Mouse (Mus musculus) cortical plate, adult 2 months (tissue): ENCODE data around the gene Mbtps2. TPM values are rescaled to one million over a fixed set of nuclear protein-coding genes. Genes with fewer than 3 reads are reported as not detected.

ENCODE experiments used
- H3K27ac ChIP-seq: fragments of 200-500 bp; 2 replicates; pipeline ENCODE4 v1.5.1; 2012; ENCODE audit warnings: low read length, control low read depth, inconsistent platforms; ENCODE audit not compliant: insufficient read depth
- H3K4me1 ChIP-seq: fragments of 200-500 bp; 2 replicates; pipeline ENCODE4 v1.6.1; 2011; ENCODE audit warnings: low read length; ENCODE audit not compliant: control insufficient read depth, insufficient read depth
- H3K4me3 ChIP-seq: fragments of 200-500 bp; 2 replicates; pipeline ENCODE4 v1.5.1; 2011; ENCODE audit warnings: mild to moderate bottlenecking, low read length, control low read depth; ENCODE audit not compliant: insufficient read depth
- CTCF ChIP-seq: fragments of 200-500 bp; IDR thresholded peaks from 2 replicates; pipeline ENCODE4 v1.5.1; 2011; ENCODE audit warnings: mild to moderate bottlenecking, control low read depth, low read length; ENCODE audit not compliant: insufficient read depth; ENCODE audit errors: extremely low read depth
- POLR2A ChIP-seq: fragments of 200-500 bp; IDR thresholded peaks from 2 replicates; pipeline ENCODE4 v1.6.1; 2011; ENCODE audit warnings: mild to moderate bottlenecking, low read length, control low read depth; ENCODE audit not compliant: insufficient read depth; ENCODE audit errors: extremely low read depth
- polyA plus RNA-seq: library from polyadenylated mRNA; depleted of rRNA; stranded (reverse); fragments of >200 nt; gene quantifications from 2 replicates; pipeline ENCODE4 v1.2.3, GENCODE M21; 2012; rRNA removed

Gene Mbtps2
- polyA plus RNA-seq, 1 experiment = 26.4 TPM

DNA sequence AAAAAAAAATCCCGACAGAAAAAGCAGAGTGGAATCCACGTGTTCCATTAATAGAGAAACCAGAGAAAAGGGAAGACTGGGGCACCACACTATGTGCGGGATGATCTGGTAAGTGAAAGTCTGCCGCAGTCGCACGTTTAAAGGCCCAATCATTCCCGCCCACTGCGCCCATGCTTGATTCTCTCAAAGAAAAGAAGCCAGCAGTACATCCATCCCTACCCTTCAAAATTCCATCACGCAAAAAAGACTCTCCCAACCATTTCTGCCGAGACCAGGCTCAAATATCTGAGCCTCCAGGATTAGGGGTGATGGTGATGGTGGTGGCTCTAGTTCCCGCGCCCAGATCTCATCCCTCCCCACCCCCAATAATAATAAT, 107.8 kb downstream of the Mbtps2 start:
- H3K4me1 ChIP-seq = peaks cover 3% of the 10 kb centered on the region; the same call in 1 of the 2 replicates
- TF ChIP-seq POLR2A (no peak), CTCF (no peak)
- H3K27ac ChIP-seq = no peak overlapping the region; the same call in 1 of the 2 replicates
- H3K4me3 ChIP-seq = peak overlapping the region; percentile 54

DNA sequence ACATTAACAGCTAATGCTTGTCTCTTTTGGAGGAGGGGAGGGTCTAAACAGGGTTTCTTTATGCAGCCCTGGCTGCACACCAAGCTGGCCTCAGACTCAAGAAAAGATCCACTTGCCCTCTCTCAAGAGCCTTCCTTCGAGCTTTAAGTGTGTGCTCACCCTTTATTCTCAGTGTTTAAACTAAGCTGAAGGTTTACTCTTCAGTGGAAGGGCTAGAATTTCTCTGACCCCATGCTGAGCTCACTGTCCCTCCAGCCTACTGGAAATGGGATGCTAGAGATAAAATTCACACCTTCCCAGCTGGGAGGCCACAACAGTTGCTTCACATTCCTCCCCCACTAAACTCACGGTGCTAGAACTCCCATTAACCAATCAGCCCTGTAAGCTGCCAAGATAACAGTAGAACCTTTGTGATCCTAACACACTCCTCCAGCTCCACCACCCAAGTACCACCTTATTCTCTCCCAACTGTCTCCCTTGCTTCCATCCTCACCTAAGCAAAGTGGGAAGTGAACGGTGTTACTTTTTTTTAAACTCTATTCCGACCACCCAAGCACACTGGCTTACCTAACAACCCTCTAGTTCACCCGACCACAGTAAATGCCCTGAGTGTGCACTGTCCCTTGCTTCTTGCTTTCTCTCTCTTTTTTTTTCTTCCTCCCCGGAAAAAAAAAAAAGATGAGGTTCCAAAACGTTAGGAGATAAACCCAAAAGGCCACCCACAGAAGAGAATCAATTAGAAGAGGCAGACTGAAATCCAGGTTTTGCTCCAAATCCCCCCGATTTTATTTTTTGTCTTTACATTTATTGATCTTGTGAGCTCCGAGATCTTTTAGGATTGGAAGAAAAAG, 108.4 kb downstream of the Mbtps2 start:
- no peak overlapping the region for H3K27ac ChIP-seq
- no peak for TF ChIP-seq CTCF
- TF ChIP-seq POLR2A = no peak
- H3K4me3 ChIP-seq = peak overlapping the region; percentile 54
- H3K4me1 ChIP-seq = peaks cover 3% of the 10 kb centered on the region; the same call in 1 of the 2 replicates

DNA sequence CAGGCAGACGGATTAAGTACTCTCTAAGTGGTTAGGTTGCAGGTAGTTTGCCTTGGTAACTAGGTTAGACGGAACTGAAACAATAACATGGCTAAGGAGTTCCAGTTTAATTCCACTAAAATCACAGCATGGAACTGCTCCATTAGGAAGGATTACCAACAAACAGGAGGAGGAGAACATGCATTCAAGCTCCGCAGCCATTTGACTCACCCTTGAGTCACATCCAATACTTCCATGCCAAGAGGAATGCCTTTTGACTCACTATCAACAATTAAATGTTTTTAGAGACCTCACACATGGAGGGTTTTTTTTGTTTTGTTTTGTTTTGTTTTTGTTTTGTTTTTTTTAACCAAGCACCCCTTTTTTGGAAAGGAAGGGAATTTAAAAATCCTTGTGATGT, 109.7 kb downstream of the Mbtps2 start:
- no peak for TF ChIP-seq POLR2A
- TF ChIP-seq CTCF = no peak
- H3K27ac ChIP-seq = no peak overlapping the region
- H3K4me3 ChIP-seq = no peak overlapping the region
- peaks cover 3% of the 10 kb centered on the region; the same call in 1 of the 2 replicates for H3K4me1 ChIP-seq

DNA sequence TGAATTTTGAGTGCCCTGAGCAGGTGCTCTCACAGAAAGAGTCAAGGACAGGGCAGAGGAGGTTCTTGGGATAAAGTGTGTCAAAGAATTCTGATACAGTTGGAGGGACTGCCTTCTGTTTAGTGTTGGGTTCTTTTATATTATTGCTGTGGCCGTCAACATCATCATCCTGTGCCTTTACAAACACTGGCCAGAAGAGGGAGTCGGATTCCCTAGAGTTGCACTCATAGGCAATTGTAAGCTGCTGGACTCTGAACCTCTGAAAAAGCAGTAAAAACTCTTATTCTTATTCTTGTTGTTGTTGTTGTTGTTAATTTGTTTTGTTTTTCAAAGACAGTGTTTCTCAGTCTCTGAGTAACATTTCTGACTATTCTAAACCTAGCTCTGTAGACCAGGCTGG, 111.8 kb downstream of the Mbtps2 start:
- peaks cover 3% of the 10 kb centered on the region; the same call in 1 of the 2 replicates for H3K4me1 ChIP-seq
- no peak overlapping the region for H3K4me3 ChIP-seq
- TF ChIP-seq CTCF = peak; percentile 40; the same call in 1 of the 2 replicates
- no peak for TF ChIP-seq POLR2A
- no peak overlapping the region for H3K27ac ChIP-seq

Other genes with a start within 250 kb of the Mbtps2 start
- 0.21 and 0.42 TPM in 2 replicates for gene Phex, start 183.4 kb downstream of the Mbtps2 start, polyA plus RNA-seq
- 66.2 and 70.1 TPM in 2 replicates for gene Sms, start 106.4 kb downstream of the Mbtps2 start, polyA plus RNA-seq
- 0.74 TPM in 1 of 2 replicates, not detected in the other for gene Yy2, start 29.7 kb downstream of the Mbtps2 start, polyA plus RNA-seq
- not detected in 2 replicates for gene Smpx, start 100.2 kb upstream of the Mbtps2 start, polyA plus RNA-seq
- gene Klhl34, start 219.7 kb upstream of the Mbtps2 start, polyA plus RNA-seq = 0.06 and 0.17 TPM in 2 replicates